Mouse (Mus musculus) Patski (cell line): Measurements from ENCODE around the gene Gdf7. TPM values are rescaled to one million over a fixed set of nuclear protein-coding genes. Genes with fewer than 3 reads are reported as not detected.

Experiments used
- ATAC-seq: fragments of 100-300 bp; one replicate; pipeline ENCODE4 v1.8.0; 2021
- CTCF ChIA-PET: fragments of 350-600 bp; sonication (Branson Sonifier 250); formaldehyde crosslinking; loops from one replicate; lab custom pipeline; 2022; ENCODE audit warnings: inconsistent platforms; lab: Charles Lee
- POLR2A ChIA-PET: fragments of 350-600 bp; sonication (Branson Sonifier 250); formaldehyde crosslinking; loops from one replicate; lab custom pipeline; 2022; ENCODE audit warnings: antibody characterized with exemption, inconsistent platforms; lab: Charles Lee
- DNase-seq: peaks from one replicate; pipeline ENCODE4 v3.0.0-alpha.2; 2011; ENCODE audit warnings: low read depth, low spot score
- H3K27me3 ChIP-seq: fragments of 371-371 bp; one replicate; pipeline ENCODE4 v1.5.1; 2021
- CTCF ChIP-seq: fragments of 100-300 bp; IDR thresholded peaks from one replicate; pipeline ENCODE4 v1.5.1; 2021
- in situ Hi-C: fragments of 300-500 bp; cut with MboI; formaldehyde crosslinking; loops from 3 replicates; pipeline ENCODE4 v1.11.1; 2018; ENCODE audit warnings: low pct_unique_long_range_greater_than_20kb, mixed read lengths
- polyA plus RNA-seq: library from polyadenylated mRNA; unstranded; gene quantifications from one replicate; pipeline ENCODE4 v1.2.3, GENCODE M21; 2021

Gdf7 gene
- polyA plus RNA-seq, 1 experiment from 2014 or later: not detected

DNA sequence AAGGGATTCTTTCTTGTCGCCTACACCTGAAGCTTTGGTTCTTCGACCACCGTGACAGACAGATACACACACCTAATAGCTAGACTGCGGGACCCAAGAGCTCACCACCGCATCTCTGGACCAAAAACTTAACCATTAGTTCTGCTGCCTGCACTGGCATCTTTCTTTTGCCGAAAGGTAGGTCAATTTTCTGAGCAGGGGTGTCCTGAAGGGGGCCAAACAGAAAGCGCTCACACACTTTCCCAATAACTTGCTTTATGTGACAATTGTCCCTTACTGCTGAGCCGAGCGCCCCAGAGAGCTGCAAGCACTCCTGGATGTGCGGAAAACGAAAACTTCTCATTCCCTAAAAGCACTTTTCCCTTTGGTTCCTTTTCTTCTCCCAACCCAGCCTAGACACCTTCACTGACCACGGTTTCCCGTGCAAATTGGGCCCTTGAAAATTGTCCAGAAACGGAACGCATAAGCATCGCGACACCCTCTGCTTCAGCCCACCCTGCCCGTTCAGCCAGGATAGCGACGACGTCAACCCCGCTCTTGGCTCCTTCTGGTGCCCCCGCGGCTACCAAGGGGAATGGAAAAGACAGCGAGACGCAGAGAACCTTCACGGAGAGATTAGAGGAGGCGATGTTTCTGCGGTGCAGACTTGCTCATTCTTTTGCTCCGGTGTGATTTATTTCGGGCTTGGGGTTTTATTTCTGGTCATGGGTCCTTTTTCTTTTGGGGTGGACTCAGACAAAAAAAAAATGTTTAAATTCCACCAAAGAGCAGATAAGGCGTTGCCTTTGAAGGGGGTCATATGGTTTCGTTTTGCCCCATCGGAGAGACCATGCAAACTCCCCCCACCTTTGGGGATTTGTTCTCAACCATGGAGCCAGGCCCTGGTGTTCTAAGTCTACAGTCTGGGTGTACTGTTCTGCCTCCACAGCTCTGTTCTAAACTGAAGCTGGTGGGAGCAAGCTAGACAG, 2.3 kb downstream of the Gdf7 start:
- POLR2A ChIA-PET: no interaction called here
- peaks cover 63% of the 10 kb centered on the region for H3K27me3 ChIP-seq
- ATAC-seq: no peak
- CTCF ChIA-PET: interaction anchor here (0.9 kb wide), 1 partner anchor 8 kb away, joined by 3 read pairs; no protein-coding TSS in a partner anchor
- TF ChIP-seq CTCF: no peak
- DNase-seq: no peak
- in situ Hi-C loops: loop anchor here (5.0 to 25.0 kb wide), 2 partner anchors 307 to 713 kb away; no protein-coding TSS in a partner anchor

DNA sequence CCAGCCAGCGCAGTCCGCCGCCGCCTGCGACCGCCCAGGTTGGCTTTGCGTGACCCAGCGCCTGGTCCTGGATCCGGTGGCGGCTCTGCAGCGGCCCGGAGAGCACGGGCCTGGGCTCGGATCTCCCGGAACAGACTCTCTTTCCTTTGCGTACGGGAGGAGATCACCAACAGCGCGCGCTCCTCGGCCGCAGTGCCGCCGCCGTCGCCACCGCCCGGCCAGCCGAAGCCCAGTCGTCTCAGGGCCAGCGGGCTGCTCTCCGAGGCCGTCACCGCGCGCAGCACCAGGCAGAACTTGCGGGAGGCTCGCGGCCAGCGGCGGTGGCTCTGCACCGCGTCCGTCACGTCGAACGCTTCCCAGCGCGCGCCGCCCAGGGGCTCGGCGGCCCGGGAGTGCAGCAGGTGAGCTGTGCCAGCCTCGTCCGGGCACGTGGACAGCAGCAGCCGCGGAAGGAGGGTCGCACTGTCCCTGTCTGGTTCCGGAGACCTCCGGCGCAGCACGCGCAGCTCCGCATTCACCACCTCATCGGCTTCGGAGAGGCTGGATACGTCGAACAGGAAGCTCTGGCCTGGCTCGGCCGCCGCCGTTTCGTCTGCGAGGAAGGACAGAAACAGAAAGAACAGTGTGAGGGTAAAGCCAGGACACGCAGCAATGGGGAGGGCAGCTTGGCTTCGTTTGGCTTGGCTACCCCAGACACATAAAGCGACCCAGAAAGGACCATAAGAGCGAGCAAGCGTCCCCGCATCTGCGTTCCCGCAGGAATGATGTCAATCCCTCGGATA, 3.2 kb downstream of the Gdf7 start:
- TF ChIP-seq CTCF: no peak
- in situ Hi-C loops: no loop called here
- DNase-seq: no peak
- CTCF ChIA-PET: no interaction called here
- POLR2A ChIA-PET: no interaction called here
- peaks cover 58% of the 10 kb centered on the region for H3K27me3 ChIP-seq
- no peak for ATAC-seq

DNA sequence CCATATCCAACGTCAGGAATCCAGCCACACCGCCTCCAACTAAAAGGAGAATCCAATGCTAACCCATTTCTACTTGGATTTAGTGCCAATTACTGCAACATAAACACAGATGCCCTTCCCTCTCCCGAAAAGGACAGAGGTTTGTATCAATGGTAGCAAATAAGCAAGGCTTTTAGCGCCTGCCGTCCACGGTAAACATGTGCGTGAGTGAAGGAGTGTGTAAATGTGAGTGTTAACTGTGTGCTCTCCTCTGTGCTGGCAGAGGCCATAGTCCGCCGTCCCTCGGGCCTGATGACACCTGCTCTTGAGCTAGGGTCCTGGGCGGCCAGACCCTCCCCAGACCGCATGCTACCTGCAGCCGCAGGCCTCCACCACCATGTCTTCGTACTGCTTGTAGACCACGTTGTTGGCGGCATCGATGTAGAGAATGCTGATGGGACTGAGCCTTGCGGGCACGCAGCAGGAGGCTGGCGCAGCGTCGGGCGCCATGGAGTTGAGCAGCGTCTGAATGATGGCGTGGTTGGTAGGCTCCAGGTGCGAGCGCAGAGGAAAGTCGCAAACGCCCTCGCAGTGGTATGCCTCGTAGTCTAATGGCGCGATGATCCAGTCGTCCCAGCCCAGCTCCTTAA, 4.1 kb downstream of the Gdf7 start:
- CTCF ChIA-PET: no interaction called here
- DNase-seq: no peak
- in situ Hi-C loops: no loop called here
- ATAC-seq: no peak
- TF ChIP-seq CTCF: no peak
- POLR2A ChIA-PET: no interaction called here
- H3K27me3 ChIP-seq: peaks cover 57% of the 10 kb centered on the region

DNA sequence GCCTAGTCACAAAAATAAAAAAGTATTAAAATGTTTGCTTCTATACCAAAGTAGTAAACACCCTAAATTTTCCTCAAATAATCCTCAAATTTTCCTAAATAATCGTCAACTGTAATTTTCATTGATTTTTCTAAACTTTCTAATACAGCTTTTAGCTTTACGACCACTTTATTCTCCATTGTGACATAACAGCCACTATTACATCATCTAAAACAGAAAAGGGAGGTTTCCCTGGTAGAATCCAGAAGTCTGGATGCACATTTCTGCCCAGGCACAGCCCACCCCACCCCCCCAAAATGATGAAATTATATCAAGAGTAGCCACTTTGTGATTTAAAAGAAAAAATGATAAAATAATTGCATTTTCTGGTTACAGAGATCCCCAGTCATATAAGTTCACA, 5.6 kb downstream of the Gdf7 start:
- peaks cover 48% of the 10 kb centered on the region for H3K27me3 ChIP-seq

DNA sequence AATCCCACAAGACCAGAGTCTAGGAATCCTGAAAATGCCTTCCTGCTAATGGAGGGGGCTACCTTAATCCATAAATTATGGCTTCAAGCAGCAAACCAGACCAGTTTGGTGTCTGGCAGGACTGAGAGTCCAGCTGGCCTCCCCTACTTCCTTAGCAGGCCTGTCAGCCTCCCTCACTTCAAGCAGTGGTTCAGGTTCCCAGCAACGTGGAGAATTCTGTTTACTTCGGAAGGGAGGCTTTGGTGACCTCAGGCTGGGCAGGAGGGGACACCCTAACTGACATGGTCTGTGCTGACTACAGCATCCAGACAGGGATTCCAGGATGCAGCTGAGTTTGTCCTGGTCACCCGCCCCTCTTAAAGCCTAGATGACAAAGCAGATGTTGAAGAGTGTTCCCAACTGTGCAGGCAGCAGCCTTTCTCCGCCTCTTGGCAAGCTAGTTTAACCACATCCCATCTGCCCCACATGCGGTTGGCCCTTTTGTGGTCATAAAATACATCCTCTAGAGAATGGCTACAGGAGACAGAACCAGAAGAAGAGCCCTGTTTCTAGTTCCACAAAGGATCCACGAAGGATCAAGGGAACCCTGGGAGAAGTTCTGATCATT, 6.3 kb downstream of the Gdf7 start:
- peaks cover 40% of the 10 kb centered on the region for H3K27me3 ChIP-seq
- CTCF ChIA-PET: interaction anchor here (2.3 kb wide), 1 partner anchor 11 kb away, joined by 8 read pairs; no protein-coding TSS in a partner anchor
- DNase-seq (no peak), ATAC-seq (no peak)
- TF ChIP-seq CTCF: no peak
- in situ Hi-C loops: no loop called here
- POLR2A ChIA-PET: no interaction called here

More for the DNA sequence above, 5.6 kb downstream of the Gdf7 start:
- POLR2A ChIA-PET: no interaction called here
- ATAC-seq (no peak), DNase-seq (no peak)
- in situ Hi-C loops: no loop called here
- CTCF ChIA-PET: no interaction called here
- no peak for TF ChIP-seq CTCF

DNA sequence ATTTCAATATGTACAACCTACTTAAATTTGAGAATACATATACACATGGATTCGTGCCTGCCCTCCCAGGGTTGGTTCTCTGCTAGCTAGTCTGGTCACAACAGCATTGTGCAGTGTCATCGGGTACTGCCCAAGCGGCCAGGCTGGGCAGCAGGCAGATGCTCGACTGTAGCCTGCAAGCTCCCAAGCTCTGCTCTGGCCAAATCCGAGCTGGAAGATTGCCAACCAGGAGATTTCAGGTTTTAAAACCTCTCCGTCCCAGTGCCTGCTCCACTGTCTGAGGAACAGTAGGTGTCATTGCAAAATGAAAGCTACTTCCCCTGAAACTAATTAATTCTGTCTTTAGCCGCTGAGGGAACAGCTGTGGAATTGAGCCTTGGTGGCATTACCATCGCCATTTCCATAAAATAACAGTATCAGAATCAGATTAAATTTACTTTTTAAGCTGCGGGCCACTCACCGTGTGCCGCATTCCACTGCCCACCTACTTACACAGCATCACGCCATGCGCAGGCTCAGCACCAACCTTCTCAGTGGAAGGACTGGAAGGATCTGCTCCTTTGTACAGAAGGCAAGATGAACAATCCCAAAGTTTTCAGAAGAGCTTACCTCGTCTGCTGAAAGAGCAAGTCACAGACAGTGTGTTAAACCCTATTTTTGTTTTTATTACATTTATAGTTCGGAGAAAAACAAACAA, 10.4 kb downstream of the Gdf7 start:
- TF ChIP-seq CTCF: no peak
- H3K27me3 ChIP-seq: peaks cover 6% of the 10 kb centered on the region
- in situ Hi-C loops: loop anchor here (5.0 kb wide), 1 partner anchor 239 kb away; no protein-coding TSS in a partner anchor
- no peak for DNase-seq
- ChIA-PET CTCF (interaction anchor here (0.6 to 0.9 kb wide), 3 partner anchors 9 to 232 kb away, joined by 3 read pairs; no protein-coding TSS in a partner anchor), POLR2A (no interaction called here)
- no peak for ATAC-seq

DNA sequence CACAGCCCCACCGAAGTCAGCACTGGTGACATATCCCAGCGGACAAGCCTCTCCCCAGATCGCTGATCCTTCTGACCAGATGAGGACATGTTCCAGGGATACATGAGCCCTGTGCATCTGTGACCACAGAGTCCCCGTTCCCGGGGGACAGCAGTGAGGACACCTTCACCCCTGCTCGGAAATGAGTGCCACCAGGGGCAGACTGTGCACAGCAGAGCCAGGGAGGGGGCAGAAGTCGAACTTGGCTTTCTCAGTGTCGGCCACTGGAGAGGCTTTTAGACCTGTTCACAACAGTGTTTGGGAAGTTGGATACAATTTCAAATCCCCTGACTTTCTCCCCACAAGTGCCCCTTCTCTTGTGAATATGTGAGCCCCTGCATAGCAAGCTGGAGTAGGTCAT, 12.3 kb downstream of the Gdf7 start:
- TF ChIP-seq CTCF: no peak
- in situ Hi-C loops: no loop called here
- ATAC-seq (no peak), DNase-seq (no peak)
- CTCF ChIA-PET: no interaction called here
- POLR2A ChIA-PET: no interaction called here
- no peaks in the 10 kb centered on the region for H3K27me3 ChIP-seq

DNA sequence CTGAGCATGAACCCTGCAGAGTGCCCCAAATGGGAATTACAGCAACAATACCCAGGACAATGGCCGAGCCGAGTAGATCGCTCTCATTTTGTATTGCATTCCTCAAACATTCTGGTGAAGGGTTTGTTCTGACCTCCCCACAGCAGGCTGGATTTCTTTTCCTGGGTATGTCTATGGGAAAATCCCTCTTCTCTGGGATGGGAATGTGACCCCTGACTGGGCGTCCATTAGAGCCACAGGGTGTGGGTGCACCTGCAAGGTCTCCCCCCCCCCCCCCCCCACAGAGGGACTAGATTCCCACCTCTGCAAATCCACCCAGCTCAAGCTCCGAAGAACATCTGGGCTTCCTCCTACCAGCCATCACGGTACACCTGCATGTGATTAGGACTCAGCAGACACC, 12.7 kb downstream of the Gdf7 start:
- DNase-seq (no peak), ATAC-seq (no peak)
- TF ChIP-seq CTCF: no peak
- in situ Hi-C loops: no loop called here
- no peaks in the 10 kb centered on the region for H3K27me3 ChIP-seq
- CTCF ChIA-PET: no interaction called here
- POLR2A ChIA-PET: no interaction called here

DNA sequence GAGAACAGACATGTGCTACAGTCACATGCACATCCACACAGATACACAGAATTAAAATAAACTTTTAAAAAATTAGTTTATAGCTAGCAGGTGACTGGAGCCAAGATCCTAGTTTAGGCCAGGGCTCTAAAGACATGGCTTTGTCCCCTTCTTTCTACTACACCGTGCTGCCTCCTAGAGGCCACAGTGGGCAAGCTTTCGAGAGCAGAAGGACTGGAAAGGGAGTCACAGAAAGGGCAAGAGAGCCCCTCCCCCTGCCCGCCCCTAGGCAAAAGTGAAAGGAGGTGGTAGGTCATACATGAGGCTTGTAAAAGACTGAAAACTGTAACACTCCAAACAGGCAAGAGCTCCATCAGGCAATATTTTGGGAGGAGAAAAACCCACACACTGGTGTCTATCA, 13.8 kb downstream of the Gdf7 start:
- ATAC-seq (no peak), DNase-seq (no peak)
- ChIA-PET POLR2A (no interaction called here), CTCF (interaction anchor here (2.0 kb wide), 1 partner anchor 13 kb away, joined by 8 read pairs; the partner anchor contains the start of gene Gdf7)
- no peak for TF ChIP-seq CTCF
- in situ Hi-C loops: no loop called here
- H3K27me3 ChIP-seq: no peaks in the 10 kb centered on the region
